Mouse (Mus musculus) CD8-positive naive resting alpha-beta T cell, adult 2 months (primary cell): ENCODE measurements around the gene Gca.

Experiments used
- DNase-seq, 2 experiments: peaks; one replicate each; pipeline ENCODE4 v3.0.0; 2022; ENCODE audit warnings: low read depth in 2 of 2, low spot score in 2 of 2

The Gca gene

DNA sequence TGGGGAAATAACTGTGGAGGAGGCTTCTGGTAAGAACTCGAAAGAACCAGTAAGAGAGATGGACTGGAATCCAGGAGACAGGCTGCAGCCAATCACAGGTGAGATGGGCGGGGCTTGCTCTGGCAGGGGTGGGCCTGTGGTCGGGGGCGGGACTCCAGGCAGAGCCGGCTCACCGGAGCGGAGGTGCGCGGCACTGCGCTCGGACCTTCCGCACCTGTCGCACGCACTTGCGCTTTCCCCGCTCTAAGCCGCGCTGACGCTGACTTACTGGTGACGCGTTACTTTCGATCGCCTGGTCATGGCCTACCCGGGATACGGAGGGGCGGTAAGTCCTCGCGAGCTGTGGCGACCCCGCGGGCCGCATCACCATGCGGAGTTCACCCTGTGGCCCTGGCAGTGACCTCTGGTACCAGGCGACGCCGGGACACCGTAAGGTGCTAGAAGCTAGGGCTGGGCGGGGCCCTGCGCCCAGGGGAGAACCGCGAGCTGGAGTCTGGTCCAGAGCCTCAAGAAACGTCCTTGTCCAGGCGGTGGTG, at the start of gene Gca:
Gene Gca (plus strand): TSS at position 151 of the 536 bp plus-strand sequence.
- DNase-seq = peak; percentile 49 to 59

DNA sequence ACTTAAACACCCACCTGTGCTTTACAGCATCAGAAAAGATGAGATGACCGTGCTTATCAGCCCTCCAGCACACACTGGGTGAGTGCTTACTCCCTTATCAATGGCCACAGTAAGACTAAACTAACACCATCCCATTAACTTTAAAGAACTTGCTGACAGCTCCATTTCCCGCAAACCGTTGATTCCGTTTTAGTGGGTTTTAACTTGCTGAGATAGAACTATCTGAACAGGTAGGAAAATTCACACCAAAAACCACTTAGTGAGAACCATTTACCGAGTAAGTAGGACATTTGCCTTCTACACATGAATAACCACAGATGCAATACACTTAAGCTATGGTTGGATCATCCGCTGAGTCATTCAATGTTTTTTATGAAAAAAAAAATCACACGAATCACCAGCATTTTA, 45.1 kb upstream of the Gca start:
- DNase-seq = no peak

- no peak for DNase-seq
Measured at GRCm38 (mm10) chr2:62619679-62620078, 44.4 kb upstream of the Gca start.

DNA sequence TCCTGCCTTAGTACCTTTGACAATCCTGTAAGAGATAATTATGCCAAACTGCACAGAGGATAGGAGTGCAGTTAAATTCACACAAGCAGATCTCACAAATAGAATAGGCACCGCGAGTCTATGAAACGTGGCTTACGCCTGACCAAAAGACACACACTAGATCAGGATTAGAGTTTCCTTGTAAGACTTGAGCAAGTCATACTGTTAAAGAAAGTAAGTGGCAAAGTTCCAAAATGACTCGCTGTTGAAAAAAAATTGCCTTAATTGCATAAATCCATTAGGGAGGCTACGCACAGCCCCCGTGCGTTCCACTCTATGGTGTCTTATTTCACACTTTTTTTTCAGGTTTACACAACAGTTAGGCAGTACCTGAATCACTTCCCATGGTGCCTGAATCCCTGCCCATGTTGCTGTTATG, 41.1 kb upstream of the Gca start:
- no peak for DNase-seq

GRCm38 (mm10) chr2:62627728-62628127, 36.4 kb upstream of the Gca start:
- DNase-seq = no peak

- DNase-seq = no peak
Measured at GRCm38 (mm10) chr2:62628356-62628755, 35.7 kb upstream of the Gca start.

- peak in 1 of 2 experiments; percentile 26 for DNase-seq
Measured at GRCm38 (mm10) chr2:62630446-62630845, 33.6 kb upstream of the Gca start.

DNA sequence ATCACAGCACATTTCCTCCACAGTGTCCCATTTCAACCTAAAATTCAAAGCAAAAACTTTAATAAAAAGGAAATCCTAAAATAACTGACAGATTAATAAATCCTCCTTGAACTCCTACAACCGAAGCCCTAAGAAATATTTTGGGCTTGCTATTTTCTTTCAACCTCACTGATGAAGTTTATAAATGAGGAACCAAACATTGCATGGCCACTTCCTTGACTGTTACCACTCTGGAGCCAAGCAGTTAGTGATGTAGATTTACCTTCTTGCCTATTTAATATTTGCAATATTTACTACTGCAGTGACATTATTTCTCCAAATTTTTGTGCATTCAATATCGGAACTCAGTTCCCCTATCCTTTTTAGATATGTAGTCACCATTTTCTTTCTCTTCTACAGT, 24.2 kb upstream of the Gca start:
- DNase-seq = no peak

- DNase-seq = peak; percentile 54 to 68
Measured at GRCm38 (mm10) chr2:62643405-62644305, 20.4 kb upstream of the Gca start.

- no peak for DNase-seq
Measured at GRCm38 (mm10) chr2:62644891-62645290, 19.2 kb upstream of the Gca start.

- no peak for DNase-seq
Measured at GRCm38 (mm10) chr2:62645475-62645874, 18.6 kb upstream of the Gca start.

DNA sequence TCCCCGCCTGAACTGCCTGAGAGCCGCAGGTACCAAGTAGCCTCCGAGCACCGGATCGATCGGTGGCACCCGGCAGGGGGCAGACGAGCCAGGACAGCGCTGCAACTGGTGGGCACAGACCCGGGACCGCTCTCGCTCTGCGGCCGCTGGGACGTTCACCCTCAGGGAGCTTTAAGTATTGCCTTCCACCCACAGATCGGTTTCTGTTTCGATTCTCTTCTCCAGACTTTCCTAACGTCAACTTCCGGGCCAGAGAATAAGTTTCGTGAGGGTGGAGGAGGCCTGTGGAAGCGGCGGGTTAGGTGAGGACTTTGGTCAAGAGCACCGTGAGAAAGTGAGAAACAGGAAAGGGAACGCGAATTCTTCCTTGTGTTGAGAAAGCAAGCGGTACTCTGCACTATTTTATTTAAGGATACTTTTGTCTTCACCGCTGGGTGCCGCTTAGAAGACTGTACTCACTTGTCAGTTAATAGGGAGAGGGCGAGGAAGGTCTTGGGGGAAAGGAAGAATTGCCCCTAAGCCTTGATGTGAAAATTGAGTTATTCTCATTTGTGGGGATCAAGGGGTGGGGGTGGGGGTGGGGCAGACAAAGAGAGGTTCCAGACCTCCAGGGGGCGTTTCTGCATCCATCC, 18.0 kb upstream of the Gca start, which contains the start of gene Ifih1:
Gene Ifih1 (minus strand): TSS at position 242 of the 632 bp plus-strand sequence.
- DNase-seq = peak; percentile 69 to 74

GRCm38 (mm10) chr2:62646671-62647289, 17.3 kb upstream of the Gca start:
- DNase-seq = no peak

DNA sequence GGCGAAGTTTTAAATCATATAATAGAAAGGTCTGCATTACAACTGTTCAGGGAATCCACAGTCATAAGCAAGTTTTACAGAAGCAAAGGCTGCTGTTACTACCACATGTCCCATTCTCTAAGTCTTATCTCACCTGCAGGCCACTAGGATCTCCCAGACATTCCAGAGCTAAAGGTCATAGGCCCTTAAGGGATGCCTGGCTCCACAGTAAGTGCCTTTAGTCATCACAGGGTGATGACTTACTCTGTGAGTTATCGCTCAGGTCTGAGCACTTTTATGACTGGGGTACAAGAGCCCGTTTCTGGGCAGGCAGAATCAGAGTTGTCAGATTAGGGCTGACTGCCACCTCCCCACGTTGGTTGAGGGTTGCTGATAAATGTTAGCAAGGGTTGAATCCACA, 12.2 kb upstream of the Gca start:
- no peak for DNase-seq

DNA sequence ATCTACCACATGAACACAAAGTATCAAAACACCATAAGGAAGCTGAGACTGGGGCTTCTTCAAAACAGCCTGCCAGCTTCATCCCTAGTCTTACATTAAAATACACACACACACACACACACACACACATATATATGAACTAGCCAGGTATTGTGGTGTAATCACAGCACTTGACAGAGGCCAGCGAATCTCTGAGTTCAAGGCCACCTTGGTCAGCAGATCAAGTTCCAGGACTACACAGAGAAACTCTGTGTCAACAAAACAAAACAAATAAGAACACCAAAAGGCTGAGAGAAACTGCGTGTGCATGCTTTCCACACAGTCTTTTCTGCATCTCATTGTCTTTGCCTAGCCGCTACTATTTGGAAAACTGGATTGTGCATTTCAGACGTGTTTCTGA, 11.6 kb upstream of the Gca start:
- no peak for DNase-seq

DNA sequence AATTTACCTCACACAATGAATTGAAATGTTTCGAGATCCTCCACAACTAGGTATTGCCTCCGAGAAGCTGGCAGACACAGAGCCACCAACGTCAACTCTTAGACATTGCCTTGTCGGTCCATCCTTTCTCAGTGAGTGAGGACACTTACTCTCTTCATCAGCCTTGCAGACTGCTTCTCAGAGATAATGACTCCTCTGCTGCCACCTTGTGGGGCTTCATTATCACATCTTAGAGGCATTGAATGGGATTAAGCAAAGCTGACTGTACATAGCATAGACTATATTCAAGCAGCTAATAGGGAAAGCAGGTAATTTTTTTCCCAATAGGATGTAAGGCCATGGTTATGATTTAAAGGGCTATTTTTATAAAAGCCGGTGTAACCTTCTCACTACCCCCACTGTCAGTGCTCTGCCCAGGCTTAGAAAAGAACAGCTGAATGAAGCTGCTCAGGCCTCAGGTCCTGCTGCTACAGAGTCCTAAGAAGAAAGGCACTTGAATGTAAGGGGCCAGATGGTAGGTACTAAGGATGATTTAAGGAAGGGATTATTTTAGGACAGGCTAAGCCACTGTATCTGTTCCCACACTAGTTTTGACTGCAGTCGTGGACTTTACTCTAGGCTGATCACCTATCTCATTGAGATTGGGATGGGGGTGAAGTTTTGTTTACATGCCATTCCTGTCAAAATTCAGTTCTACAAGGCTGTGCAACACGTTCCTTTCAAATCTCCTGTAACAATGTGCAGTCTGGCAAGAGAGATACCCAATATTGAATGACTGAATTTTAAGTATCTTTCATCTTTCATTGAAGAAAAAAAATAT, 9.4 kb upstream of the Gca start:
- peak; percentile 11 to 52 for DNase-seq

GRCm38 (mm10) chr2:62656072-62656471, 8.0 kb upstream of the Gca start:
- no peak for DNase-seq

DNA sequence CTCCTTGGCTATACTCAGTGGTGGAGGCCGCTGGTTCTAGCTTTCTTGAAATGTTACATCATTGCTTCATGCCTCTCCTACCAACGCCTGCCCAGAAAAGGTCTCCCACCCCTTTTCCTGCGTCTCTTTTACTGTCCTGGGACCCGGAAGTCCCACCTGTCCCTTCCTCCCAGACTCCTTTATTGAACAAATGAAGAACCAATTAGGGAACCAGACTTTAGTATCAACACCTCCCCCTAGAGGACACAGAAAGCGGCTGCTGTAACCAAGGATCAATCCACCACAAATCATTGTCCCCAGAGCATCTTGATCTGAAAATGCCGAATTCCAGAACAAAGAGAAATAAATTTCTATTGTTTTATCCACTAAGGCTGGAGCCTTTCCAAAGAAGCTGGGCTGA, 3.5 kb upstream of the Gca start:
- no peak for DNase-seq

GRCm38 (mm10) chr2:62662560-62662959, 1.5 kb upstream of the Gca start:
- DNase-seq = no peak

- DNase-seq = no peak
Measured at GRCm38 (mm10) chr2:62664839-62665238, 754 bp downstream of the Gca start.

DNA sequence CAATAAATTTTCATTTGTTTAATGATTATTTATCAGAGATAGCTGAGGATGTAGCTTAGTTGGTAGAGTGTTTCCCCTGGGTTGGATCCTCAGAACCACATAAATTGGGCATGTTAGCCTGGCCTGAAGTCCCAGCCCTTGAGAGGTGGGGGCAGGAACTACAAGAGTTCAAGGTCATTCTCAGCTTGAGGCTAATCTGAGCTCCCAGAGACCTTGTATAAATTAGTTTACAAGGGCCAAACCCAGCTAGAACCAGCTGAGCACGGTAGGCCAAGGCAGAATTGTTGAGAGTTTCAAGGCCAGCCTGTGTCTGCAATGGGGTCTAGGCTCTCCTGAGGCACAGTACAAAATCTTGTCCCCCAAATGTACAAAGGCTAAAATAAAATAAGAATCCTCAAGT, 1.5 kb downstream of the Gca start:
- DNase-seq = no peak
